Mouse (Mus musculus) CH12.LX (cell line): ENCODE data around the gene Dgkd. TPM values are rescaled to one million over a fixed set of nuclear protein-coding genes. Genes with fewer than 3 reads are reported as not detected.

Experiments
- DNase-seq: peaks from one replicate; pipeline ENCODE4 v3.0.0-alpha.2; 2013; ENCODE audit errors: extremely low read depth
- H3K27ac ChIP-seq: 2 replicates; pipeline ENCODE4 v1.5.1; 2012; ENCODE audit warnings: low read depth, mild to moderate bottlenecking, control low read depth, moderate library complexity; ENCODE audit not compliant: insufficient read depth
- H3K27me3 ChIP-seq: replicated peaks from 2 replicates; pipeline ENCODE3; 2012; ENCODE audit warnings: inconsistent platforms
- H3K36me3 ChIP-seq, 2 experiments: replicated peaks in 1 of 2; 2 replicates each; pipeline versions ENCODE3 to v1.6.1; 2012; ENCODE audit warnings: inconsistent platforms in 1 of 2, low read length in 1 of 2, mild to moderate bottlenecking in 1 of 2, mixed read lengths in 1 of 2, moderate library complexity in 1 of 2; ENCODE audit not compliant: control insufficient read depth in 1 of 2, insufficient read depth in 1 of 2
- H3K4me1 ChIP-seq, 2 experiments: 2 replicates each; pipeline ENCODE4 v1.6.1; 2012; ENCODE audit warnings: inconsistent platforms in 1 of 2, moderate library complexity in 1 of 2; ENCODE audit not compliant: insufficient read depth in 2 of 2, control insufficient read depth in 1 of 2
- H3K4me2 ChIP-seq: 2 replicates; pipeline ENCODE4 v1.6.1; 2012; ENCODE audit warnings: low read depth, mild to moderate bottlenecking, control low read depth; ENCODE audit not compliant: poor library complexity, insufficient read depth, severe bottlenecking
- H3K4me3 ChIP-seq, 3 experiments: fragments of 150-350 bp in 1 of 3; sonication (generic) in 1 of 3; replicated peaks in 1 of 3; 2 replicates each; pipeline versions ENCODE3 to v1.5.1; 2011 to 2012; ENCODE audit warnings: low read depth in 2 of 3, low read length in 2 of 3, mild to moderate bottlenecking in 2 of 3, moderate library complexity in 2 of 3, control low read depth in 1 of 3, improper control_type of control experiment in 1 of 3, inconsistent platforms in 1 of 3, mixed read lengths in 1 of 3; ENCODE audit not compliant: poor library complexity in 1 of 3
- H3K79me2 ChIP-seq: replicated peaks from 2 replicates; pipeline ENCODE4 v1.6.1; 2012; ENCODE audit warnings: mild to moderate bottlenecking, moderate library complexity; ENCODE audit not compliant: control insufficient read depth, poor library complexity, insufficient read depth, severe bottlenecking; ENCODE audit errors: extremely low read depth
- H3K9ac ChIP-seq: 2 replicates; pipeline ENCODE4 v1.6.1; 2012; ENCODE audit warnings: low read depth, mild to moderate bottlenecking, control low read depth, moderate library complexity; ENCODE audit not compliant: insufficient read depth
- H3K9me3 ChIP-seq: replicated peaks from 2 replicates; pipeline ENCODE3; 2012; ENCODE audit warnings: low read length, inconsistent platforms, mixed read lengths
- BHLHE40 ChIP-seq: IDR thresholded peaks from 2 replicates; pipeline ENCODE4 v1.6.1; 2011; ENCODE audit warnings: mild to moderate bottlenecking, low read depth, low read length, improper control_type of control experiment
- CHD1 ChIP-seq: IDR thresholded peaks from 2 replicates; pipeline ENCODE4 v1.6.1; 2012; ENCODE audit warnings: low read depth, low read length, improper control_type of control experiment, inconsistent platforms
- CHD2 ChIP-seq: IDR thresholded peaks from 2 replicates; pipeline ENCODE4 v1.6.1; 2011; ENCODE audit warnings: low read length, improper control_type of control experiment
- ELF1 ChIP-seq: IDR thresholded peaks from 2 replicates; pipeline ENCODE4 v1.6.1; 2014; ENCODE audit warnings: low read depth, mild to moderate bottlenecking, inconsistent platforms, low read length, improper control_type of control experiment
- EP300 ChIP-seq: IDR thresholded peaks from 2 replicates; pipeline ENCODE4 v1.6.1; 2011; ENCODE audit warnings: low read length, improper control_type of control experiment
- ETS1 ChIP-seq: conservative IDR thresholded peaks from 2 replicates; pipeline ENCODE4 v1.6.1; 2012; ENCODE audit warnings: low read depth, mild to moderate bottlenecking, inconsistent platforms, low read length, improper control_type of control experiment, moderate library complexity
- GABPA ChIP-seq: IDR thresholded peaks from 2 replicates; pipeline ENCODE4 v1.6.1; 2012; ENCODE audit warnings: low read depth, low read length, improper control_type of control experiment, inconsistent platforms; ENCODE audit not compliant: insufficient replicate concordance
- HCFC1 ChIP-seq: IDR thresholded peaks from 2 replicates; pipeline ENCODE4 v1.6.1; 2012; ENCODE audit warnings: low read depth, mild to moderate bottlenecking, inconsistent platforms, low read length, improper control_type of control experiment
- IRF4 ChIP-seq: IDR thresholded peaks from 2 replicates; pipeline ENCODE4 v1.6.1; 2014; ENCODE audit warnings: low read depth, mild to moderate bottlenecking, inconsistent platforms, low read length, improper control_type of control experiment
- KAT2A ChIP-seq: IDR thresholded peaks from 2 replicates; pipeline ENCODE4 v1.6.1; 2012; ENCODE audit warnings: low read length, improper control_type of control experiment, inconsistent platforms; ENCODE audit not compliant: insufficient replicate concordance
- MAFK ChIP-seq: IDR thresholded peaks from 2 replicates; pipeline ENCODE4 v1.6.1; 2011; ENCODE audit warnings: low read length, improper control_type of control experiment; ENCODE audit not compliant: insufficient replicate concordance
- MAX ChIP-seq: IDR thresholded peaks from 2 replicates; pipeline ENCODE4 v1.6.1; 2011; ENCODE audit warnings: low read length, improper control_type of control experiment
- MAZ ChIP-seq: IDR thresholded peaks from 2 replicates; pipeline ENCODE4 v1.6.1; 2012; ENCODE audit warnings: low read depth, mild to moderate bottlenecking, inconsistent platforms, low read length, improper control_type of control experiment, moderate library complexity
- MXI1 ChIP-seq: IDR thresholded peaks from 2 replicates; pipeline ENCODE4 v1.6.1; 2011; ENCODE audit warnings: mild to moderate bottlenecking, low read depth, low read length, improper control_type of control experiment
- MYC ChIP-seq: IDR thresholded peaks from 2 replicates; pipeline ENCODE4 v1.6.1; 2011; ENCODE audit warnings: low read depth, mild to moderate bottlenecking, improper control_type of control experiment, low read length
- NRF1 ChIP-seq: IDR thresholded peaks from 2 replicates; pipeline ENCODE4 v1.6.1; 2014; ENCODE audit warnings: low read depth, mild to moderate bottlenecking, inconsistent platforms, low read length, improper control_type of control experiment, moderate library complexity
- POLR2AphosphoS2 ChIP-seq: IDR thresholded peaks from 2 replicates; pipeline ENCODE4 v1.6.1; 2011; ENCODE audit warnings: low read depth, low read length, improper control_type of control experiment
- RAD21 ChIP-seq: IDR thresholded peaks from 2 replicates; pipeline ENCODE4 v1.6.1; 2011; ENCODE audit warnings: low read depth, mild to moderate bottlenecking, low read length, improper control_type of control experiment, moderate library complexity
- RCOR1 ChIP-seq: conservative IDR thresholded peaks from 2 replicates; pipeline ENCODE4 v1.6.1; 2012; ENCODE audit warnings: low read depth, mild to moderate bottlenecking, inconsistent platforms, low read length, improper control_type of control experiment
- SIN3A ChIP-seq: IDR thresholded peaks from 2 replicates; pipeline ENCODE4 v1.6.1; 2012; ENCODE audit warnings: low read length, improper control_type of control experiment, inconsistent platforms
- SMC3 ChIP-seq: IDR thresholded peaks from 2 replicates; pipeline ENCODE4 v1.6.1; 2011; ENCODE audit warnings: low read depth, low read length, improper control_type of control experiment
- UBTF ChIP-seq: IDR thresholded peaks from 2 replicates; pipeline ENCODE4 v1.6.1; 2012; ENCODE audit warnings: low read depth, mild to moderate bottlenecking, inconsistent platforms, low read length, improper control_type of control experiment, moderate library complexity
- USF1 ChIP-seq: IDR thresholded peaks from 2 replicates; pipeline ENCODE4 v1.6.1; 2014; ENCODE audit warnings: low read depth, mild to moderate bottlenecking, inconsistent platforms, low read length, improper control_type of control experiment
- ZC3H11A ChIP-seq: IDR thresholded peaks from 2 replicates; pipeline ENCODE4 v1.6.1; 2012; ENCODE audit warnings: low read depth, mild to moderate bottlenecking, inconsistent platforms, low read length, improper control_type of control experiment
- ZKSCAN1 ChIP-seq: IDR thresholded peaks from 2 replicates; pipeline ENCODE4 v1.6.1; 2012; ENCODE audit warnings: low read depth, inconsistent platforms, low read length, improper control_type of control experiment, borderline replicate concordance
- ZMIZ1 ChIP-seq: IDR thresholded peaks from 2 replicates; pipeline ENCODE4 v1.6.1; 2012; ENCODE audit warnings: low read depth, mild to moderate bottlenecking, inconsistent platforms, low read length, improper control_type of control experiment
- ZNF384 ChIP-seq: IDR thresholded peaks from 2 replicates; pipeline ENCODE4 v1.6.1; 2012; ENCODE audit warnings: low read depth, low read length, improper control_type of control experiment, inconsistent platforms
- dilution Hi-C: fragments of 300-500 bp; cut with MboI; formaldehyde crosslinking; loops from 2 replicates; pipeline ENCODE4 v1.14.3; 2020; ENCODE audit warnings: low sequenced_read_pairs; ENCODE audit not compliant: extremely low pct_unique_long_range_greater_than_20kb, extremely low pct_ligation_motif_present
- in situ Hi-C: fragments of 300-500 bp; cut with MboI; formaldehyde crosslinking; loops from 3 replicates; pipeline ENCODE4 v1.14.3; 2019; ENCODE audit warnings: low sequenced_read_pairs, low pct_ligation_motif_present, low pct_unique_long_range_greater_than_20kb, mixed read lengths
- polyA plus RNA-seq: library from polyadenylated mRNA; unstranded; fragments of >175 nt; gene quantifications from 2 replicates; pipeline ENCODE4 v1.2.1, GENCODE M21; 2012; ENCODE audit warnings: low read depth; ENCODE audit not compliant: insufficient read length
- total RNA-seq, 2 experiments: library from RNA; depleted of rRNA; stranded (reverse); fragments of 300-350 nt in 1 of 2; fragments of >200 nt in 1 of 2; gene quantifications; 2 replicates each; pipeline ENCODE4 v1.2.3; 2012 to 2014

Dgkd gene
- total and polyA plus RNA-seq, 3 experiments: 57.5 to 89.9 (median 73.8) TPM

- no peaks in the 10 kb centered on the region for H3K9me3 ChIP-seq
- no peaks in the 10 kb centered on the region for H3K27me3 ChIP-seq
- H3K4me3 ChIP-seq: no peak overlapping the region
- no peak overlapping the region; the same call in 1 of the 2 replicates for H3K27ac ChIP-seq
- H3K36me3 ChIP-seq: peaks cover 83 to 95% of the 10 kb centered on the region in 2 experiments
- dilution Hi-C loops: no loop called here
- TF ChIP-seq USF1 (no peak), CHD1 (no peak), ZMIZ1 (no peak), KAT2A (no peak), MAZ (no peak), MXI1 (no peak), MAFK (no peak), UBTF (no peak), IRF4 (no peak), MYC (no peak), ZKSCAN1 (no peak), CHD2 (no peak), HCFC1 (no peak), NRF1 (no peak), ZNF384 (no peak), ETS1 (no peak), SMC3 (no peak), RAD21 (no peak)
- H3K4me2 ChIP-seq: no peak overlapping the region
- no peak overlapping the region for H3K9ac ChIP-seq
- in situ Hi-C loops: no loop called here
- H3K4me1 ChIP-seq: no peaks in the 10 kb centered on the region
- H3K79me2 ChIP-seq: no peaks in the 10 kb centered on the region
- DNase-seq: no peak
Observed at GRCm38 (mm10) chr1:87947681-87948091, 94.6 kb downstream of the Dgkd start.

- no peak overlapping the region for H3K4me3 ChIP-seq
- in situ Hi-C loops: loop anchor here (25.0 kb wide), 1 partner anchor 336 kb away; the partner anchor contains the start of genes Hjurp and Trpm8
- H3K27me3 ChIP-seq: no peaks in the 10 kb centered on the region
- dilution Hi-C loops: no loop called here
- no peak overlapping the region for H3K9ac ChIP-seq
- H3K27ac ChIP-seq: no peak overlapping the region
- H3K9me3 ChIP-seq: no peaks in the 10 kb centered on the region
- peaks cover 80 to 93% of the 10 kb centered on the region in 2 experiments for H3K36me3 ChIP-seq
- no peaks in the 10 kb centered on the region for H3K4me1 ChIP-seq
- DNase-seq: no peak
- no peaks in the 10 kb centered on the region for H3K79me2 ChIP-seq
- no peak overlapping the region for H3K4me2 ChIP-seq
- no peak for TF ChIP-seq ZC3H11A
- no peak for TF ChIP-seq KAT2A
- TF ChIP-seq MAX: no peak
- no peak for TF ChIP-seq ELF1
- no peak for TF ChIP-seq ETS1
- TF ChIP-seq IRF4: no peak
- TF ChIP-seq CHD1: no peak
- no peak for TF ChIP-seq MXI1
- no peak for TF ChIP-seq NRF1
- no peak for TF ChIP-seq POLR2AphosphoS2
- TF ChIP-seq RCOR1: no peak
- TF ChIP-seq SMC3: no peak
- no peak for TF ChIP-seq ZMIZ1
- no peak for TF ChIP-seq BHLHE40
- TF ChIP-seq MAZ: no peak
- TF ChIP-seq GABPA: no peak
- TF ChIP-seq EP300: no peak
- TF ChIP-seq SIN3A: no peak
Observed at GRCm38 (mm10) chr1:87951641-87952040, 98.6 kb downstream of the Dgkd start.
